Mouse (Mus musculus) embryonic facial prominence, embryonic 13.5 days (tissue): ENCODE measurements around the gene Stat6. TPM values are rescaled to one million over a fixed set of nuclear protein-coding genes. Genes with fewer than 3 reads are reported as not detected.

Experiments
- ATAC-seq: fragments of 200-750 bp; cut with Nextera tagmentation; 2 replicates; pipeline ENCODE4 v1.8.0; 2017; ENCODE audit warnings: low read depth; ENCODE audit not compliant: insufficient number of reproducible peaks, insufficient read depth, low FRiP score, low TSS enrichment
- H3K27ac ChIP-seq: fragments of 300-500 bp; sonication (generic); 2 replicates; pipeline ENCODE4 v1.5.1; 2015; ENCODE audit warnings: moderate library complexity, mild to moderate bottlenecking, inconsistent platforms
- H3K27me3 ChIP-seq: fragments of 300-500 bp; sonication (generic); 2 replicates; pipeline ENCODE4 v1.6.1; 2015; ENCODE audit warnings: mild to moderate bottlenecking, inconsistent platforms
- H3K36me3 ChIP-seq: fragments of 300-500 bp; sonication (generic); 2 replicates; pipeline ENCODE4 v1.6.1; 2015; ENCODE audit warnings: mild to moderate bottlenecking, inconsistent platforms
- H3K4me1 ChIP-seq: fragments of 300-500 bp; sonication (generic); 2 replicates; pipeline ENCODE4 v1.6.1; 2015; ENCODE audit warnings: inconsistent platforms
- H3K4me2 ChIP-seq: fragments of 300-500 bp; sonication (generic); 2 replicates; pipeline ENCODE4 v1.6.1; 2015; ENCODE audit warnings: moderate library complexity, mild to moderate bottlenecking, inconsistent platforms
- H3K4me3 ChIP-seq: fragments of 300-500 bp; sonication (generic); 2 replicates; pipeline ENCODE4 v1.5.1; 2015; ENCODE audit warnings: mild to moderate bottlenecking, inconsistent platforms
- H3K9ac ChIP-seq: fragments of 300-500 bp; sonication (generic); 2 replicates; pipeline ENCODE4 v1.6.1; 2015; ENCODE audit warnings: mild to moderate bottlenecking, inconsistent platforms
- H3K9me3 ChIP-seq: fragments of 300-500 bp; sonication (generic); 2 replicates; pipeline ENCODE4 v1.6.1; 2016; ENCODE audit warnings: inconsistent platforms
- WGBS: fragments of 180-500 bp; shearing (Covaris S2); methylation state at CpG from one replicate; pipeline ENCODE4 v1.1.7; 2015; ENCODE audit warnings: mixed read lengths; 5-methylcytosine and 5-hydroxymethylcytosine counted together
- polyA plus RNA-seq: library from polyadenylated mRNA; unstranded; fragments of >200 nt; fragmentation: Nextera tagmentation; extraction: Ambion mirVana; gene quantifications from 2 replicates; pipeline ENCODE4 v1.2.1, GENCODE M21; 2015

Gene Stat6
- polyA plus RNA-seq, 1 experiment from 2014 or later: 21.1 TPM

GRCm38 (mm10) chr10:127705783-127706182 lies 63.0 kb downstream of the Stat6 start:
- Histone ChIP-seq H3K27me3 (no peaks in the 10 kb centered on the region), H3K9ac (no peak overlapping the region), H3K36me3 (no peaks in the 10 kb centered on the region), H3K4me2 (no peak overlapping the region), H3K27ac (no peak overlapping the region), H3K9me3 (no peaks in the 10 kb centered on the region), H3K4me1 (no peaks in the 10 kb centered on the region), H3K4me3 (no peak overlapping the region)
- WGBS: 87% methylated on average over 4 of the region's 4 CpGs
- no peak for ATAC-seq

DNA sequence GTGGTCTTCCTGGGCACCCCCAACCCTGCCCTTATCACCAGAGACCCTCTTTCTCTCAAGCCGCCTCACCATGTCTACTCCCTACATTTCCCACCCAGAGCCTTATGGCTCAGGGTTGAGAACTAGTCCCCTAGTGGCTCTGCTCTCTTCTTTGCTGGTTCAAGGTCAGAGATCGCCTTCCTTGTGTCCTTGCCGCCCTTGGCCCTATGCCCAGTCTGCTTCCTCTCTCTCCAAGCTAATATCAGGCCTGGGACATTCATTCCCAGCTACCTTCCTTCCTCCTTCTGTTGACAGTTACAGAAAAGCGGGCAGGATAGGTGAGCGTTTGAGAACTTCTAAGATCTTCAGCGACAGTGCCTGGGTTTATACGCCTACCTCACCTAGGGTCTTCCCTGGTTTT lies 64.9 kb downstream of the Stat6 start:
- Histone ChIP-seq H3K4me3 (no peak overlapping the region), H3K36me3 (no peaks in the 10 kb centered on the region), H3K4me1 (peaks cover 10% of the 10 kb centered on the region), H3K9ac (no peak overlapping the region), H3K9me3 (no peaks in the 10 kb centered on the region), H3K27ac (no peak overlapping the region), H3K27me3 (no peaks in the 10 kb centered on the region), H3K4me2 (no peak overlapping the region)
- WGBS: 90% methylated on average over 7 of the region's 7 CpGs
- ATAC-seq: no peak

DNA sequence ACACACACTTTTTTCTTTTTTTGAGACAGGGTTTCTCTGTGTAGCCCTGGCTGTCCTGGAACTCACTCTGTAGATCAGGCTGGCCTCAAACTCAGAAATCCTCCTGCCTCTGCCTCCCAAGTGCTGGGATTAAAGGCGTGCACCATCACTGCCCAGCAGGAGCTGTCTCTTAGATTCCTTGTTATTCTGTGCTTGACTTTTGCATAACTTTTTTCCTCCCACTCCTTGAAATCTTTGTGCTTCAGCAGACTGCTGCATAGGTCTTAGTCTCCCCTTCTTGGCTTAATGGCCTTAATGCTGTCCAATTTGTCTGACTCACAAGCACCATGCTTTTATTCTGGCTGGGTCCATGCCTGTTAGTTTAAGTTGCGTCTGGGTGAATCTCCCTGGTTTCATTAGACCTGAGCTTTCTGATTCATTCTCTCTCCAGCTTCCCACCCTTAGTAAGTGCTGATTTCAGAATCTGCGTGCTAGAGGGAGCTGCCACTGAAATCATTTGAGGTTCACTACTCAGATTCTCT lies 66.1 kb downstream of the Stat6 start:
- 85% methylated on average over 3 of the region's 3 CpGs for WGBS
- no peak for ATAC-seq
- Histone ChIP-seq H3K27ac (no peak overlapping the region), H3K36me3 (no peaks in the 10 kb centered on the region), H3K4me1 (peaks cover 16% of the 10 kb centered on the region), H3K4me3 (no peak overlapping the region), H3K27me3 (no peaks in the 10 kb centered on the region), H3K9me3 (no peaks in the 10 kb centered on the region), H3K9ac (no peak overlapping the region), H3K4me2 (no peak overlapping the region)

DNA sequence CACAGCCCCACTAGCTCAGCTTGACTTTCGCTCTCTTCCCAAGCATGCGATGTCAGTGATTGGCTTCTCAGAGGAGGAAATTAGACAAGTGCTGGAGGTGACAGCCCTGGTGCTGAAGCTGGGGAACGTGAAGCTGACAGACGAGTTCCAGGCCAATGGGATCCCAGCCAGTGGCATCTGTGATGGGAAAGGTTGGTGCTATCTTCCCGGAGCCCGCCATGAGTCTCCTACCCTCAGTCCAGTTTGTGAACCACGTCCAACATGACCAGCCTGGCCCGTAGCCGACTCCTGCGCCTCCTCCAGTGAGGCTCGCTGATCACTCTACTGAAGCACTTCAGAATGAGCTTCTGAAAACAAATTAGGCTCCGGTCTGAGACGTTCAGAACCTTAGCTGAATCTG lies 67.5 kb downstream of the Stat6 start:
- no peaks in the 10 kb centered on the region for H3K36me3 ChIP-seq
- no peaks in the 10 kb centered on the region for H3K9me3 ChIP-seq
- no peak overlapping the region for H3K27ac ChIP-seq
- WGBS: 78% methylated on average over 13 of the region's 13 CpGs
- no peak overlapping the region for H3K9ac ChIP-seq
- no peak for ATAC-seq
- H3K4me2 ChIP-seq: no peak overlapping the region
- H3K4me3 ChIP-seq: no peak overlapping the region
- peaks cover 16% of the 10 kb centered on the region for H3K4me1 ChIP-seq
- H3K27me3 ChIP-seq: no peaks in the 10 kb centered on the region

Other genes starting within 250 kb of the Stat6 start
- gene Stac3, start 141.3 kb upstream of the Stat6 start, polyA plus RNA-seq: 2.0 and 3.2 TPM in 2 replicates
- gene Ndufa4l2, start 128.0 kb upstream of the Stat6 start, polyA plus RNA-seq: 20.0 and 32.7 TPM in 2 replicates
- 81.7 and 92.3 TPM in 2 replicates for gene Shmt2, start 120.5 kb upstream of the Stat6 start, polyA plus RNA-seq
- gene Nxph4, start 108.4 kb upstream of the Stat6 start, polyA plus RNA-seq: 3.0 and 3.9 TPM in 2 replicates
- 139 and 159 TPM in 2 replicates for gene Lrp1, start 21.8 kb upstream of the Stat6 start, polyA plus RNA-seq
- 9.1 and 10.6 TPM in 2 replicates for gene Nemp1, start 23.9 kb downstream of the Stat6 start, polyA plus RNA-seq
- 19.5 and 20.3 TPM in 2 replicates for gene Nab2, start 25.6 kb downstream of the Stat6 start, polyA plus RNA-seq
- gene Myo1a, start 62.2 kb downstream of the Stat6 start, polyA plus RNA-seq: 0.66 and 2.5 TPM in 2 replicates
- gene Tac2, start 81.5 kb downstream of the Stat6 start, polyA plus RNA-seq: 0.55 TPM in 1 of 2 replicates, not detected in the other
- 3.7 TPM in 2 replicates for gene Zbtb39, start 96.6 kb downstream of the Stat6 start, polyA plus RNA-seq
- 0.90 and 1.2 TPM in 2 replicates for gene Gpr182, start 108.7 kb downstream of the Stat6 start, polyA plus RNA-seq
- gene Rdh1, start 116.7 kb downstream of the Stat6 start, polyA plus RNA-seq: 0.06 TPM in 1 of 2 replicates, not detected in the other
- not detected in 2 replicates for gene Rdh16f1, start 116.8 kb downstream of the Stat6 start, polyA plus RNA-seq
- 0.34 and 0.37 TPM in 2 replicates for gene Rdh9, start 133.4 kb downstream of the Stat6 start, polyA plus RNA-seq
- gene Rdh16, start 158.2 kb downstream of the Stat6 start, polyA plus RNA-seq: not detected in 2 replicates
- not detected in 2 replicates for gene Rdh19, start 206.9 kb downstream of the Stat6 start, polyA plus RNA-seq
- gene Rdh16f2, start 223.5 kb downstream of the Stat6 start, polyA plus RNA-seq: not detected in 2 replicates
- gene Rdh7, start 245.8 kb downstream of the Stat6 start, polyA plus RNA-seq: 0.21 TPM in 1 of 2 replicates, not detected in the other